Mouse (Mus musculus) stomach, embryonic 14.5 days (tissue): Measurements from ENCODE around the gene Krt14. TPM values are rescaled to one million over a fixed set of nuclear protein-coding genes. Genes with fewer than 3 reads are reported as not detected.
"Not testable (repeated sequence)": the region's sequence is repeated elsewhere in the genome, so short reads cannot be mapped to it uniquely, and the experiment has no call there.

ENCODE experiments used
- ATAC-seq: fragments of 200-750 bp; cut with Nextera tagmentation; 2 replicates; pipeline ENCODE4 v1.8.0; 2017; ENCODE audit warnings: low read depth, moderate TSS enrichment; ENCODE audit not compliant: insufficient number of reproducible peaks, insufficient read depth, low FRiP score
- H3K27ac ChIP-seq: fragments of 300-500 bp; sonication (generic); 2 replicates; pipeline ENCODE4 v1.5.1; 2014; ENCODE audit warnings: mild to moderate bottlenecking, low read length, moderate library complexity, mixed read lengths
- H3K27me3 ChIP-seq: fragments of 300-500 bp; sonication (generic); 2 replicates; pipeline ENCODE4 v1.6.1; 2014; ENCODE audit warnings: low read length, control low read depth, mixed read lengths; ENCODE audit not compliant: control insufficient read depth, insufficient read depth
- H3K36me3 ChIP-seq: fragments of 300-500 bp; sonication (generic); 2 replicates; pipeline ENCODE4 v1.6.1; 2014; ENCODE audit warnings: mild to moderate bottlenecking, control low read depth, low read length, moderate library complexity, mixed read lengths; ENCODE audit not compliant: control insufficient read depth, insufficient read depth
- H3K4me1 ChIP-seq: fragments of 300-500 bp; sonication (generic); 2 replicates; pipeline ENCODE4 v1.6.1; 2014; ENCODE audit warnings: low read length, control low read depth, mixed read lengths; ENCODE audit not compliant: control insufficient read depth, insufficient read depth
- H3K4me2 ChIP-seq: fragments of 300-500 bp; sonication (generic); replicated peaks from 2 replicates; pipeline ENCODE4 v1.6.1; 2014; ENCODE audit warnings: low read depth, low read length, control low read depth
- H3K4me3 ChIP-seq: fragments of 300-500 bp; sonication (generic); 2 replicates; pipeline ENCODE4 v1.5.1; 2014; ENCODE audit warnings: low read depth, low read length, control low read depth
- H3K9ac ChIP-seq: fragments of 300-500 bp; sonication (generic); replicated peaks from 2 replicates; pipeline ENCODE4 v1.6.1; 2014; ENCODE audit warnings: low read depth, mild to moderate bottlenecking, control low read depth, low read length, moderate library complexity, mixed read lengths
- H3K9me3 ChIP-seq: fragments of 300-500 bp; sonication (generic); 2 replicates; pipeline ENCODE4 v1.6.1; 2016; ENCODE audit warnings: low read depth, low read length, control low read depth; ENCODE audit not compliant: control insufficient read depth
- WGBS: fragments of 180-500 bp; shearing (Covaris S2); extraction: QIAGEN DNeasy Blood & Tissue Kit; methylation state at CpG from one replicate; pipeline ENCODE4 v1.1.7; 2014; 5-methylcytosine and 5-hydroxymethylcytosine counted together
- polyA plus RNA-seq: library from polyadenylated mRNA; unstranded; fragments of >200 nt; fragmentation: Nextera tagmentation; extraction: Ambion mirVana; gene quantifications from 2 replicates; pipeline ENCODE4 v1.2.1, GENCODE M21; 2014

The Krt14 gene
- polyA plus RNA-seq: 4.8 and 5.0 TPM in 2 replicates

GRCm38 (mm10) chr11:100207498-100207897 lies at the start of gene Krt14:
Gene Krt14, minus strand, starts transcription at chr11:100207548.
- Histone ChIP-seq H3K4me1 (no peaks in the 10 kb centered on the region), H3K4me3 (no peak within 1 kb of the TSS), H3K9ac (no peak within 1 kb of the TSS), H3K9me3 (no peaks in the 10 kb centered on the region), H3K36me3 (no peaks in the 10 kb centered on the region), H3K27ac (no peak within 1 kb of the TSS), H3K27me3 (no peaks in the 10 kb centered on the region), H3K4me2 (no peak within 1 kb of the TSS)
- ATAC-seq: no peak
- 70% methylated on average over 8 of the region's 8 CpGs for WGBS

GRCm38 (mm10) chr11:100255514-100255913 lies 48.2 kb upstream of the Krt14 start:
- Histone ChIP-seq H3K4me2 (no peak overlapping the region), H3K27me3 (no peaks in the 10 kb centered on the region), H3K27ac (no peak overlapping the region), H3K9ac (no peak overlapping the region), H3K4me3 (no peak overlapping the region), H3K9me3 (no peaks in the 10 kb centered on the region), H3K36me3 (no peaks in the 10 kb centered on the region), H3K4me1 (no peaks in the 10 kb centered on the region)
- 91% methylated on average over 6 of the region's 6 CpGs for WGBS
- no peak for ATAC-seq

GRCm38 (mm10) chr11:100254360-100255090 lies 47.2 kb upstream of the Krt14 start:
- Histone ChIP-seq H3K4me3 (no peak overlapping the region), H3K9me3 (no peaks in the 10 kb centered on the region), H3K27me3 (no peaks in the 10 kb centered on the region), H3K9ac (no peak overlapping the region), H3K27ac (no peak overlapping the region), H3K4me2 (no peak overlapping the region), H3K36me3 (no peaks in the 10 kb centered on the region), H3K4me1 (no peaks in the 10 kb centered on the region)
- no peak for ATAC-seq
- WGBS: 55% methylated on average over 5 of the region's 5 CpGs

GRCm38 (mm10) chr11:100248852-100249465 lies 41.6 kb upstream of the Krt14 start, which contains the start of gene Krt16:
Gene Krt16, minus strand, starts transcription at chr11:100248902.
- H3K27ac ChIP-seq: no peak within 1 kb of the TSS
- H3K4me2 ChIP-seq: no peak within 1 kb of the TSS
- no peak for ATAC-seq
- H3K4me3 ChIP-seq: no peak within 1 kb of the TSS
- H3K9ac ChIP-seq: no peak within 1 kb of the TSS
- WGBS: 68% methylated on average over 7 of the region's 7 CpGs
- no peaks in the 10 kb centered on the region for H3K9me3 ChIP-seq
- H3K27me3 ChIP-seq: no peaks in the 10 kb centered on the region
- H3K36me3 ChIP-seq: no peaks in the 10 kb centered on the region
- H3K4me1 ChIP-seq: no peaks in the 10 kb centered on the region

- H3K4me1 ChIP-seq, H3K9ac ChIP-seq, H3K4me3 ChIP-seq, H3K36me3 ChIP-seq, H3K27ac ChIP-seq, ATAC-seq, H3K4me2 ChIP-seq, H3K27me3 ChIP-seq, H3K9me3 ChIP-seq: not testable (repeated sequence)
- 67% methylated on average over 7 of the region's 7 CpGs for WGBS
Observed at GRCm38 (mm10) chr11:100246471-100246870, 39.1 kb upstream of the Krt14 start.

- not testable (repeated sequence) for H3K27ac ChIP-seq, H3K4me2 ChIP-seq, H3K4me3 ChIP-seq, H3K9ac ChIP-seq, ATAC-seq, H3K4me1 ChIP-seq, H3K9me3 ChIP-seq, H3K36me3 ChIP-seq, H3K27me3 ChIP-seq
- 87% methylated on average over 4 of the region's 4 CpGs for WGBS
Observed at GRCm38 (mm10) chr11:100240272-100240671, 32.9 kb upstream of the Krt14 start.

- WGBS: 63% methylated on average over 8 of the region's 8 CpGs
- H3K27ac ChIP-seq: no peak overlapping the region
- ATAC-seq: no peak
- H3K36me3 ChIP-seq: no peaks in the 10 kb centered on the region
- H3K4me1 ChIP-seq: no peaks in the 10 kb centered on the region
- no peak overlapping the region for H3K4me2 ChIP-seq
- peaks cover 5% of the 10 kb centered on the region; the same call in 1 of the 2 replicates for H3K9me3 ChIP-seq
- H3K9ac ChIP-seq: no peak overlapping the region
- H3K27me3 ChIP-seq: no peaks in the 10 kb centered on the region
- no peak overlapping the region for H3K4me3 ChIP-seq
Observed at GRCm38 (mm10) chr11:100221741-100222140, 14.4 kb upstream of the Krt14 start.

GRCm38 (mm10) chr11:100219304-100219703 lies 12.0 kb upstream of the Krt14 start:
- H3K27me3 ChIP-seq: no peaks in the 10 kb centered on the region
- H3K9ac ChIP-seq: no peak overlapping the region
- H3K4me2 ChIP-seq: no peak overlapping the region
- H3K9me3 ChIP-seq: no peaks in the 10 kb centered on the region
- no peaks in the 10 kb centered on the region for H3K36me3 ChIP-seq
- no peak overlapping the region for H3K27ac ChIP-seq
- WGBS: 91% methylated on average over 4 of the region's 4 CpGs
- no peak for ATAC-seq
- H3K4me1 ChIP-seq: no peaks in the 10 kb centered on the region
- no peak overlapping the region for H3K4me3 ChIP-seq
